Mouse (Mus musculus) frontal cortex, adult 2 months (tissue): ENCODE results near the gene Pld5. TPM values are rescaled to one million over a fixed set of nuclear protein-coding genes. Genes with fewer than 3 reads are reported as not detected.

Experiments used
- DNase-seq, 2 experiments: peaks; one replicate each; pipeline ENCODE4 v3.0.0; 2022; ENCODE audit warnings: low spot score in 1 of 2; ENCODE audit errors: extremely low spot score in 1 of 2
- polyA plus RNA-seq: library from polyadenylated mRNA; depleted of rRNA; stranded (reverse); fragments of >200 nt; gene quantifications from 2 replicates; pipeline ENCODE4 v1.2.3, GENCODE M21; 2012

The Pld5 gene
- polyA plus RNA-seq, 1 experiment = 3.3 TPM

- DNase-seq = no peak
Observed at GRCm38 (mm10) chr1:175970710-175971109, 304.4 kb downstream of the Pld5 start.

- no peak for DNase-seq
Observed at GRCm38 (mm10) chr1:175967004-175967745, 307.9 kb downstream of the Pld5 start.

DNA sequence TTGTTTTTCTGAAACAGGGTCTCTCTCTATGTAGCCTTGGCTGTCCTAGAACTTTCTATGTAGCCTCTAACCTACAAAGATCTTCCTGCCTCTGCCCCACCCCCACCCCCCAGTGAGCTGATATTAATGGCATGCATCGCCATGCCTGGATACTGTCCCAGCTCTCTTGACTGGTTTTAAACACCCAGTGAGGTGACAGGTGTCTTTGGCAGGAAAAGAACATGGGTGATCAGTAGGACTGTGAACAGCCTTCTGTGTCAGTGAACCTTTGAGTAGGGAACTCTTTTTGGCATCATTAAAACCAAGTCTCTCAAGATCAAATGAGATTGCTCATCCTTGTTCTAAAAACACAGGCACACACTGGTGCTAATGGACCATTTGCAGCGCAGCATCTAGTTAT is 313.3 kb downstream of the Pld5 start:
- no peak for DNase-seq

GRCm38 (mm10) chr1:175950851-175951250 is 324.3 kb downstream of the Pld5 start:
- DNase-seq = no peak

DNA sequence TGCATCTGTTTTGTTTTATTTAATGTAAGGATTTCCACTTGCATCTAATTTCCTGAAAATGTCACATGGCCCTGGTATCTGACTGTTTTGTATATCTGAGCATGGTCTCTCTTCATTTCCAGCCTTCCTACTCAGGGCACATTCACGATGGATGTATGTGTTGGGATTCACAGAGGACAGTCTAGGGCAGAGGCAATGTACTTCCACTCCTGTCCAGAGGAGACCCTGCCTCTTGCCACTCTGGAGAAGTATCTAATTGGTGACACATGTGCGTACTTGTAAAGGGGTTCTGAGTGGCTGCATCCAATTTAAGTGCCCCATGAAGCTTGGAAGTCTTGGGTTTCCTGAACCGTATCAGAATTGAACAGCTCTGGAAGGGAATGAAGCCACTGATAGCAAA is 324.7 kb downstream of the Pld5 start:
- no peak for DNase-seq

DNA sequence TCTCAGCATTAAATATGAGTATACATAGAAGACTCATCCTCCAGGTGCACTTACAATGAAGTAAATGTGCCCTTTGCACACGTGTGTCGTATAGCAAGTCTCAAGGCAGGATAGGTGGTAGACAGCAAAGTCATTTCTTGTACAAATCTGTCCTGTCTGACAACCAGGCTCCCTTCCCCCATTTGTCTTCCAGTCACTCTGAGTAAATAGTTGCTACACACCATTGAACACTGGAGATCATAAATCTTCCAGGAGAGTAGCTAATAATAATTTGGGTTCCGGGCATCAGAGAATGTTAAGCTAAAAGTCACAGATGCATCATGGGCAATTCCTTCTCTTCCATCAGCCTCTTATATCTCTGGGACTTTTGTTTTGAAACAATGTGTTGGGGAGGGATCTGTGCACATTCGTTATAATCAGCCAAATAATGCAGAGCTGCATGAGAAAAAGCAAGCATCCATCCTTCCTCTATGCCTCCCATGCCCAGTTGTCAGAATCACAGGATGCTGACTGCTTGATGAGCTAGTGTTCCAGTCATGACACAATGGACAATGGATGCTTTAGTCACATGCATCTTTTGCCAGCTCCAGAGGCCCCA is 328.3 kb downstream of the Pld5 start:
- no peak for DNase-seq

DNA sequence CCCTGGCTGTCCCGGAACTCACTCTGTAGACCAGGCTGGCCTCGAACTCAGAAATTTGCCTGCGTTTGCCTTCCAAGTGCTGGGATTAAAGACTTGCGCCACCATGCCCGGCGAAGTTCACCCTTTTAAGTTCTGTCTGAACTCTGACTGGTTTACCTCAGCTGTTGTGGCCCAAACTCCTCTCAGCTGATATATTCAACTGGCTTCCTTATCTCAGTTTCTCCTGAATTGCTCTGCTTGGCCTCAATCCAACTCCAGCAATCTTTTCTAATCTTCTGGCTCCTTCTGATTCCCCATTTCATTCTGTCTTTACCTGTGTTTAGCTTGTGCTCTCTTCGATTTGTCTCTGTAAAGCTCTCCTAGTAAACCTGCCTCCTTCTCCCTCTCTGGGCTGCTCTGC is 331.9 kb downstream of the Pld5 start:
- DNase-seq = no peak

GRCm38 (mm10) chr1:175938731-175939130 is 336.4 kb downstream of the Pld5 start:
- DNase-seq = no peak

DNA sequence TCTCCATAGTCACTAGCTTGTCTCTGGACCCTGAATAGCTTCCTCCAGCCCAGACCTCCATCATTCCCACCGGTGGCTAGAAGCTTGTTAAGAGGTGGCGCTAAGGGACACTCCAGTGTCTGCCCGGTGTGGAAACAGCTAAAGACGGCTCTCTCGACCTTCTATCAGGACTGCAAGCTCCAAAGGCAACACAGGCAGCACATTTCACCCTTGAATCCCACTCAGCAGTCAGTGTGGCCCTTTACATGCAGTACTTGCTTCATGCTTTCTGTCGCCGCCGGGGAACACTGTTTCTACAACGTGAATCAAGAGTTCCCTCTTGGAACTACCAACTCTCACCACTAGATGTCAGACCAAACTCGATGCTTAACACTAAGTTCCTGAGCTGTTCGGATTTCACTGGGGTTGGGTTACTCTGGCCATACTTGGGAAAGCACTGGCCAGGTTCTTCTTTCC is 338.8 kb downstream of the Pld5 start:
- peak; percentile 61 to 96 for DNase-seq

GRCm38 (mm10) chr1:175931391-175931790 is 343.7 kb downstream of the Pld5 start:
- DNase-seq = no peak

DNA sequence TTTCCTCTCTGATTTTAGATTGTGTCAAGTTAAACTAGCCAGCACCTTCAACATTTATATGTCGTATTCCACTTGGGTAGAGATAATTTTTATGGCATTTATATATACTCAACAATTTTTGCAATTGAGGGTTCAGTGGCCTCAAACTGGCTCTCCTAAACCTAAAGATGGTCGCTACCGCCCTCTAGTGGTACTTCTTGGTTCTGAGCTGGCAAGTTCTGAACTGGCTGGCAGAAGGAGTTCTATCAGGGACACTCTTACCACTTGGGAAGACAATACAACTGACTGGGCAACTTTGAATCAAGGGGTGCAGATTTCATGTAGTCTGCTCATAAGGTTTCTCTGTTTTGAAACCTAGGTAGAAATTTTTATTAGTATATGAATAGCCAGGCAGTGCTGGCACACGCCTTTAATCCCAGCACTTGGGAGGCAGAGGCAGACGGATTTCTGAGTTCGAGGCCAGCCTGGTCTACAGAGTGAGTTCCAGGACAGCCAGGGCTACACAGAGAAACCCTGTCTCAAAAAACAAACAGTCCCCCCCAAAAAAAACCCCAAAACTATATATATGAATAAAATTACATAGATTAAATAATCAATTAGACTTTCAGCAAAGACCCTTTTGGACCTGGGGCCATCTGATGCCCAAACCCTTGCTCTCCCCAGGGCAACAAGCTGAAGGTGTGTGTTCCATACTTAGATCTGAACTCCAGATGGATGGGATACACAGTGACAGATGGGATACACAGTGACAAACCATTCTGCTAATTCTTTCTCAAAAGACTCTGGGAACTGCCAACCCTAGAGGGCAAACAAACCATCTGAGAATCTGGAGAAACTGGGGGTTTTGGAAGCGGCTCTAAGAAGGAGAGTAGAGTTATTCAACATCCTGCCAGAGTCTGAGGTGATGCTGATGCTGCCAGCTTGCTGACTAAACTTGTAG is 351.0 kb downstream of the Pld5 start:
- DNase-seq = peak; percentile 64 to 96

DNA sequence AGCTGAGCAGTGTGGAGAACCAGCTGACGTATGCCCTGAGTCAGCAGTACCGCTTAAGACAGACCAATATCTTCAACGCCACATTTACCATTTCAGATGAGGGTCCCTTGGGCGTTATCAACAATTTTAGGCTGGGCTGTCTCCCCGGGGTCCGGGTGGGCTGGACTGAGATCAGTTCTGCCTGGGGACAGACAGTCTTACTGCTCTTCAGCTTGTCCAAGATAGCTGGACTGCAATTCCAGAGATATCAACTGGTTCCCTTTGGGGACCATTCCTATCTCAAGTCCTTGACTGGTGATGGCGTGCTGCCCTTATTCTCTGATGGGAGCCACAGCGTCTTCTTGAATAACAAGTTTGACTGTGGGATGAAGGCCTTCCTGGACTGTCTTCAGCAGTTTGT is 354.0 kb downstream of the Pld5 start:
- no peak for DNase-seq

DNA sequence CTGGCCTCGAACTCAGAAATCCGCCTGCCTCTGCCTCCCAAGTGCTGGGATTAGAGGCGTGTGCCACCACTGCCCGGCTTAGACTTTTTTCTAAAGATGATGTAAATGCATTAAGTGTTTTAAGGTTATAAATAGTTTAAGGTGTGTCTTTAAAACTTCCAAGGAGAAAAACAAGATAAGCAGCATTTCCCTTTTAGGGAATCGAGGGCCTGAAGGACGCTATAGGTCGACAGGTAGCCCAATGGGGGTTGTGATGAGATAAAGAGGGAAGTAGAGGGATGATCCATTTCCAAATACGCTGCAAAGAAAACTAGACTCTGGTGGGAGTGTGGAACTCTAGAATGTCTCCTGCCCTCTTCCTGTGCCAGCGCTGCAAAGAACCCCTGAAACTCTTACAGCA is 355.1 kb downstream of the Pld5 start, which contains the start of gene Gm38100:
Gene Gm38100, plus strand, starts transcription at position 301 of the 400 bp plus-strand sequence.
- no peak for DNase-seq

DNA sequence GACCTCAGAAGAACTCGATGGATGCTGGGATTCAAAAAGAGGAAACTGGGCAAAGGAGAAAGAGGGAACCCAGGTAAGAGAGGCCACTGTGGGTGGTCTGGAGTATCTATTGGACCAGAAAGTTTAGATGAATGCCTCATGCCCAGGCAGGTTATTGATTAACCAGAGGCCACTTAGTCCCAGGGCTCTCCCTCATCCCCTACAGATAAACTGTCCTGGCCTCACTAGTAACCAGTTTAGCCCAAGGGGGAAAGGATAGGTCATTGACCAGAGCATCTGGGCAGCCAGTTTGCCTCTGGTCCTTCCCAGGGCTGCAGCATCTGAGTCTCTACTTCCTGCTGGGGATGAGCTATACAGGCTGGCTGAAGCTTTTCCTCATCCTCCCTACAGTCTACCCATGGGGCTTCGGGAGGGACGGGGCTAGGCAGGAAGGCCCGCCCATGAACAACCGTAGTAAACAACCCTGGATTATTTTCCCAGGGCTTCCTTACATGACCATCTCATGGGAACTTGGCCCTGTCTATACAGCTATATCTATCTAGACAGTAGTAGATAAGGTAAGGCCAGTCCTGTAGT is 361.3 kb downstream of the Pld5 start:
- no peak for DNase-seq
